Mouse (Mus musculus) neural tube, embryonic 12.5 days (tissue): ENCODE measurements around the gene Olfr725. TPM values are rescaled to one million over a fixed set of nuclear protein-coding genes. Genes with fewer than 3 reads are reported as not detected.

Experiments used
- ATAC-seq: fragments of 200-750 bp; cut with Nextera tagmentation; 2 replicates; pipeline ENCODE4 v1.8.0; 2017; ENCODE audit warnings: low read depth, mild to moderate bottlenecking, moderate TSS enrichment, moderate library complexity; ENCODE audit not compliant: low FRiP score
- H3K27ac ChIP-seq: fragments of 300-500 bp; sonication (generic); 2 replicates; pipeline ENCODE4 v1.5.1; 2016
- H3K27me3 ChIP-seq: fragments of 300-500 bp; sonication (generic); replicated peaks from 2 replicates; pipeline ENCODE4 v1.6.1; 2016; ENCODE audit warnings: mild to moderate bottlenecking
- H3K36me3 ChIP-seq: fragments of 300-500 bp; sonication (generic); 2 replicates; pipeline ENCODE4 v1.6.1; 2016; ENCODE audit warnings: mild to moderate bottlenecking
- H3K4me1 ChIP-seq: fragments of 300-500 bp; sonication (generic); 2 replicates; pipeline ENCODE4 v1.6.1; 2016
- H3K4me2 ChIP-seq: fragments of 300-500 bp; sonication (generic); replicated peaks from 2 replicates; pipeline ENCODE4 v1.6.1; 2016; ENCODE audit warnings: mild to moderate bottlenecking
- H3K4me3 ChIP-seq: fragments of 300-500 bp; sonication (generic); 2 replicates; pipeline ENCODE4 v1.5.1; 2016
- H3K9ac ChIP-seq: fragments of 300-500 bp; sonication (generic); 2 replicates; pipeline ENCODE4 v1.6.1; 2016; ENCODE audit warnings: mild to moderate bottlenecking
- H3K9me3 ChIP-seq: fragments of 300-500 bp; sonication (generic); 2 replicates; pipeline ENCODE4 v1.6.1; 2016; ENCODE audit warnings: mild to moderate bottlenecking
- WGBS: fragments of 180-500 bp; shearing (Covaris S2); methylation state at CpG from one replicate; pipeline ENCODE4 v1.1.7; 2016; 5-methylcytosine and 5-hydroxymethylcytosine counted together
- polyA plus RNA-seq: library from polyadenylated mRNA; unstranded; fragments of >200 nt; fragmentation: Nextera tagmentation; extraction: Ambion mirVana; gene quantifications from 2 replicates; pipeline ENCODE4 v1.2.1, GENCODE M21; 2016

Olfr725 gene
- polyA plus RNA-seq = not detected in 2 replicates

DNA sequence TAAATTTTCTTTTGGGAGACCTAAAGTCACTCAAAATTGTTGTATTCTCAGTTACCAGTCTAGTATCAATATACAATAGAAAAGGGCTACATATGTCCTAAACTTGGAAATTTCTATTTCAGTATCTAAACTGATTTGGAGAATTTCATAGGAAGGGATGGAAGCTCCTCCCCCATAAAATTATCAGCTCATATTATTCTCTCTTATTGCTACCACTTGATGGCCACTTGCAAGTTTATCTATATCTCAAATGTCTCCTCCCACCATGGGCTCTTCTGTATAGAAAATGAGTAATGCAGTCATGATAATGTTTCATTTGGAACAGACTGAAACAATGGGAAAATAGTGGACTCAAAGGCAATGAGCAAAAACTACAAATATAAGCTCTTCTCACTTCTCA lies at the start of gene Olfr725:
Gene Olfr725 (minus strand): TSS at position 101 of the 400 bp plus-strand sequence.
- no peak within 1 kb of the TSS for H3K4me2 ChIP-seq
- H3K9ac ChIP-seq = no peak within 1 kb of the TSS
- no peak within 1 kb of the TSS for H3K27ac ChIP-seq

DNA sequence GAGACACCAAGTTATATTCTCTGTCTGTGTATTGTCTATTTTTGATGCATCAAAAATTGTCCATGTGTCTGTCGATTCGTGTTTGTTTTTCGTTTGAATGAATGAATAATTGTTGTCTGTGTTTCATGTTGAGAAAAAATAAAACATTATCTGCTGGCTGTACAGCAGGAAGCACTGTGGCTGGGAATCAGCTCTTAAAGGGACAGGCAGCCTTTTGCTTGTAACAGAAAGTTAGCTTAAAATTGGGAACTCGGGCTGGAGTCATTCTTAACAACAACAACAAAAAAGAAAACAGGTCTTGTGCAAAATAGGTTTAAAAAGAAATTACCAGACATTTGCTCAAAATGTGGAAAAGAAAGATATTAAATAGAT lies 22.5 kb upstream of the Olfr725 start:
- peak; percentile 49 for ATAC-seq
- peaks cover 6% of the 10 kb centered on the region for H3K4me1 ChIP-seq
- H3K27ac ChIP-seq = no peak overlapping the region
- peak overlapping the region; percentile 85 for H3K4me2 ChIP-seq
- H3K4me3 ChIP-seq = peak overlapping the region; percentile 75
- WGBS = 0% methylated on average over 4 of the region's 4 CpGs
- no peaks in the 10 kb centered on the region for H3K9me3 ChIP-seq
- H3K27me3 ChIP-seq = no peaks in the 10 kb centered on the region
- H3K9ac ChIP-seq = no peak overlapping the region
- no peaks in the 10 kb centered on the region for H3K36me3 ChIP-seq

More for the DNA sequence above, at the start of gene Olfr725:
- no peaks in the 10 kb centered on the region for H3K36me3 ChIP-seq
- H3K27me3 ChIP-seq = no peaks in the 10 kb centered on the region
- ATAC-seq = no peak
- H3K4me3 ChIP-seq = no peak within 1 kb of the TSS
- no peaks in the 10 kb centered on the region for H3K4me1 ChIP-seq
- no peaks in the 10 kb centered on the region for H3K9me3 ChIP-seq

DNA sequence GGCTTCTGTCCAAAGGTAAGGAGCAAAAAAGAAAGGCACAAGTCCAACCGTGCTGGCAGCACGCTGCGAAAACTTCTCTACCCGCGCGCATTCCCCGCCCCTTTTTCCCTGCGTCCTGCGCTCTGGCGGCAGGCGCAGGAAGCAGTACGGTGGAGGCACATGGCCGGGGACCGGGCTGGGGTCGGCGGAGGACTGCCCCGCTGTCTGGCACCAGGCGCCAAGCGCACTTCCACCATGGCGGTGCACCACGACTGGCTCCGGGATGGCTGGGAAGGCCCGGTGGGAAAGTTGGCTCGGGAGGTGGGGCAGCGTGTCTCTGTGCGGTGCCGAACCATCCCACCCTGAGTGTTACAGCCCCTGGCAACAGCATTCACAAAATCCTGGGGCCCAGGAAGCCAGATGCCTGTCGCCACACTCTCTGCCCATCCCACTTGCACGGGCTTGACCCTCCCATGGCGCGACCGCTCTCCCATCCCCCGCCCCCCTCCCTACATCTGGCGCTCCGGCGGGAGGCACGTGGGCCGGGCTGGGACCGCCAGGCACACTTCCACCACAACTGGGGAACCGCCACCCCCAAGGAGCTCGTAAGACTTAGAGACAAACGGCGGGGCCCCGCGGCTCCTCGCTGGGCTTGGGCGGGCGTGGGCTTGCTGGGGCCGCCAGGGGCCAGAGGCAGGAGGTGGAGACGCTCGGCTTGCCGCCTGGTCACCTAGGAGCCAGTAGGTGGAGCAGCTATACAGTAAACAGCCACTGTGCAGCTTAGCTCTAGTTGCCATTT lies 22.0 kb upstream of the Olfr725 start:
- H3K36me3 ChIP-seq = no peaks in the 10 kb centered on the region
- H3K27ac ChIP-seq = peak overlapping the region; percentile 53; the same call in 1 of the 2 replicates
- peak overlapping the region; percentile 85 for H3K4me2 ChIP-seq
- WGBS = 2% methylated on average over 52 of the region's 52 CpGs
- no peaks in the 10 kb centered on the region for H3K9me3 ChIP-seq
- H3K4me1 ChIP-seq = peaks cover 6% of the 10 kb centered on the region
- peak overlapping the region; percentile 75 for H3K4me3 ChIP-seq
- no peaks in the 10 kb centered on the region for H3K27me3 ChIP-seq
- H3K9ac ChIP-seq = peak overlapping the region; percentile 61
- ATAC-seq = peak; percentile 97

DNA sequence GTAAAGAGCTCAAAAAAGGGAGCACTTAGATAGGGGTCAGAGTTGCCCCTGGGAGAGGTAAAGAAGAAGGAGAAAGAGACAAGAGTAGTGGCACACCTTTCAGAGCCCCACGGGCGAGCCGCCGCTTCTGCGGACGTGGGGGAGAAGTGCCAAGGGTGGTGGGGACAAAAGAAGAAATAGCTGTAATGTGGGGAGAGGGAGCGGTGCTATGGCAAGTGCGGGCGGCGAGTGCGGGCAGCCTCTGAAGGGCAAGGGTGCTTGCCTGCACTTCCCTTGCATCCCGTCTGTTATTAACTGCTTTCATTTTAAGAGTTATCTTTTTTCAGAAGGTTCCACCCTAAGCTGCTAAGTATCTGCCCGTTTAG lies 21.4 kb upstream of the Olfr725 start:
- Histone ChIP-seq H3K4me2 (peak overlapping the region; percentile 85), H3K9me3 (no peaks in the 10 kb centered on the region), H3K9ac (peak overlapping the region; percentile 61), H3K27ac (no peak overlapping the region), H3K4me1 (peaks cover 6% of the 10 kb centered on the region), H3K4me3 (peak overlapping the region; percentile 75), H3K27me3 (no peaks in the 10 kb centered on the region), H3K36me3 (no peaks in the 10 kb centered on the region)
- ATAC-seq = peak; percentile 44
- WGBS = under 1% methylated on average over 13 of the region's 13 CpGs

DNA sequence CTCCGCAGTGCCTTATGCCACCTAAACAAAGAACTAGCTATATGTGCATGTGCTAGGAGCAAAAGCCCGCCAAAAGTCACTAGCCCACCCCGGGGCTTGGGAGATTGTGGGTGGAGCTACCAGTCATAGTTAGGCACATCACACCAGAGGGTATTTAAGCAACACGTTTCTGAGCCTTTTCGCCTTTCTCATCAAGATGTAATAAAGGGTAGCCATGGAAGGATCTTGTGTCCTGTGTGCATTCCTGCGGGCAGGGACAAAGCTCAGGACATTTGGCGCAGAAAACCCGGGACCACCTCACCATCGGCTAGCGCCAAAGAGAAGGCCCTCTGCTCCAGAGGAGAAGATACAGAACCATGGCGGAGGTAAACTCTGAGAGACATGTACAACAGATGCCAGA lies 21.0 kb upstream of the Olfr725 start:
- no peak; the same call in 1 of the 2 replicates for ATAC-seq
- H3K4me2 ChIP-seq = peak overlapping the region; percentile 85
- no peaks in the 10 kb centered on the region for H3K9me3 ChIP-seq
- WGBS = 15% methylated on average over 11 of the region's 11 CpGs
- no peak overlapping the region for H3K27ac ChIP-seq
- H3K27me3 ChIP-seq = no peaks in the 10 kb centered on the region
- H3K4me3 ChIP-seq = peak overlapping the region; percentile 75
- H3K4me1 ChIP-seq = peaks cover 6% of the 10 kb centered on the region
- peak overlapping the region; percentile 61 for H3K9ac ChIP-seq
- H3K36me3 ChIP-seq = no peaks in the 10 kb centered on the region

DNA sequence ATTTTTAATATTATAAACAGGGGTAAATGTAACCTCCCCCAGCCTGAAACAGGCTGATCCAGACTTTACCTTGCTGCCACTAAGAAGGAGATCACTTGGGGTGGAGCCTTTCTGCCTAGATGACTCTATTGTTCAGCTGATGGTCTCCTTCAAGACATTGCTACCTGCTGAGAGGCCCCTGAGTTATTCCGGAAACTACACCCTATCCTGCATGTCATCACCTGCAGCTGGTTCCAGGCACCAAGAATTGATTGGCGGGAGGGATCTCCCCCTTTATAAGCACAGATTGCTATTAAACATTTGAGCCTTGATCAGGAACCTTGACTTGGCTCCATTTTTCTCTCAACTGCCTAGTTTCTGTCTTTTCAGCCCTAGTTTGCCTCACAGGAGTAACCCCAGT lies 8.1 kb downstream of the Olfr725 start:
- no peak overlapping the region for H3K27ac ChIP-seq
- no peaks in the 10 kb centered on the region for H3K36me3 ChIP-seq
- no peak for ATAC-seq
- no peaks in the 10 kb centered on the region for H3K27me3 ChIP-seq
- no peak overlapping the region for H3K9ac ChIP-seq
- no peaks in the 10 kb centered on the region for H3K4me1 ChIP-seq
- WGBS = 85% methylated on average over 2 of the region's 2 CpGs
- no peak overlapping the region for H3K4me3 ChIP-seq
- H3K4me2 ChIP-seq = no peak overlapping the region
- 0 out of 2 replicates have a peak, but pooled peaks cover 4% of the 10 kb centered on the region for H3K9me3 ChIP-seq

DNA sequence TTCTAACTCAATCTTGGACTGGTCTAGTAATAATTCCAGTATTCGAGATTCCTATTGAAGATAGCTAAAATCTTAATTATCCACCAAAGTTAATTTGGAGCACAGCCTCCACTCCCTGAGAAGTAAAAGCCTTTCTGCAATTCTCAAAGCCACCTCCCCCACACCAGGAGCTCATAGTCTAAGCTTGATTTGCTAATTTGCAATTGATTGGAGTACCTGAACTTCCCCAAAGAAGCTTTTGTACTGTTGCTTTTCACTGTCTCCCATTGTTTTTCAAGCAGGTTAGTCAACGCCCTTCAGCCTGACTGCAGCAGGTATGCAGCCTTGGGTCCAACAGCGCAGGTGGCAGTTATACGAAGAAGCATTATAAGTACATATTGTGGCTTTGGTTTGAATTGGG lies 8.8 kb downstream of the Olfr725 start:
- H3K36me3 ChIP-seq = no peaks in the 10 kb centered on the region
- no peak for ATAC-seq
- 84% methylated on average over 4 of the region's 4 CpGs for WGBS
- no peak overlapping the region for H3K27ac ChIP-seq
- no peak overlapping the region for H3K9ac ChIP-seq
- no peaks in the 10 kb centered on the region for H3K4me1 ChIP-seq
- H3K9me3 ChIP-seq = 0 out of 2 replicates have a peak, but pooled peaks cover 4% of the 10 kb centered on the region
- no peak overlapping the region for H3K4me3 ChIP-seq
- no peaks in the 10 kb centered on the region for H3K27me3 ChIP-seq
- no peak overlapping the region for H3K4me2 ChIP-seq

DNA sequence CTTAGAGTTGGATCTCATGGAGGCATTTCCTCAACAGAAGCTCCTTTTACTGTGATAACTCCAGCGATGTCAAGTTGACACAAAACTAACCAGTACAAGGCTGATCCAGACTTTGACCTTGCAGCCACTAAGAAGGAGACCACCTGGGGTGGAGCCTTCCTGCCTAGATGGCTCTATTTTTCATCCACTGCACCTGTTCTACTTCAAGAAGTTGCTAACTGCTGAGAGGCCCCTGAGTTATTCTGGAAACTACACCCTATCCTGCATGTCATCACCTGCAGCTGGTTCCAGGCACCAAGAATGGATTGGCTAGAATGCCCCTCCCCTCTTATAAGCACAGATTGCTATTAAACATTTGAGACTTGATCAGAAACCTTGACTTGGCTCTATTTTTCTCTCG lies 13.8 kb downstream of the Olfr725 start:
- H3K4me1 ChIP-seq = no peaks in the 10 kb centered on the region
- no peak overlapping the region for H3K27ac ChIP-seq
- H3K36me3 ChIP-seq = no peaks in the 10 kb centered on the region
- no peak overlapping the region for H3K9ac ChIP-seq
- H3K4me3 ChIP-seq = no peak overlapping the region
- H3K9me3 ChIP-seq = 0 out of 2 replicates have a peak, but pooled peaks cover 4% of the 10 kb centered on the region
- H3K4me2 ChIP-seq = no peak overlapping the region
- ATAC-seq = no peak
- 78% methylated on average over 2 of the region's 2 CpGs for WGBS
- no peaks in the 10 kb centered on the region for H3K27me3 ChIP-seq

Other genes starting within 250 kb of the Olfr725 start
- gene Olfr722, start 138.4 kb downstream of the Olfr725 start, polyA plus RNA-seq = not detected in 2 replicates
- gene Olfr723, start 108.6 kb downstream of the Olfr725 start, polyA plus RNA-seq = not detected in 2 replicates
- not detected in 2 replicates for gene Olfr724, start 77.1 kb downstream of the Olfr725 start, polyA plus RNA-seq
- gene Olfr726, start 50.6 kb upstream of the Olfr725 start, polyA plus RNA-seq = not detected in 2 replicates
- gene Olfr727, start 82.8 kb upstream of the Olfr725 start, polyA plus RNA-seq = not detected in 2 replicates
- gene Olfr728, start 102.3 kb upstream of the Olfr725 start, polyA plus RNA-seq = not detected in 2 replicates
- gene Olfr729, start 112.5 kb upstream of the Olfr725 start, polyA plus RNA-seq = not detected in 2 replicates
- gene Olfr730, start 147.8 kb upstream of the Olfr725 start, polyA plus RNA-seq = not detected in 2 replicates
- not detected in 2 replicates for gene Olfr731, start 201.5 kb upstream of the Olfr725 start, polyA plus RNA-seq
- not detected in 2 replicates for gene Olfr732, start 243.8 kb upstream of the Olfr725 start, polyA plus RNA-seq